Mouse (Mus musculus): ENCODE data around the gene Ccdc186. TPM values are rescaled to one million over a fixed set of nuclear protein-coding genes. Genes with fewer than 3 reads are reported as not detected.
"Not testable (repeated sequence)": the region's sequence is repeated elsewhere in the genome, so short reads cannot be mapped to it uniquely, and the experiment has no call there.

Gene Ccdc186
- polyA plus RNA-seq, 1 experiment from 2014 or later = 28.4 TPM

DNA sequence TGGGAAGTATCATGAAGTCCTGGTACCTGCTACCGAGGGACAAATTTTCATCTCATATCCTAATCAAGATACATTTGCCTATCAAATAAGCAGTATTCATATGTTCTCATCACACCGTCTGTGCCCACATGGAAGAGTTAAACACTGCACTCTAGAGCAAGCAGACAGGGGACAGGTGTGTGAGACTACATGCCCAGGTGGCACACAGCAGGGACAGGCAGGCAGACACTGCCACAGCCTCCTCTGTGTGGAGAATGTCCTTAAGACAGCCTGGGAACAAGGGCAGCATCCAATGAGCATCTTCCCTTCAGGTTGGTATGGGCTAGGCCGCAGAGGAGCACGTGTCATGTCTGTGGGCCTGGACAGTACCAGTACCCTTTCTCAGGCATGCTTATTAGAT lies 59.3 kb downstream of the Ccdc186 start:
- Histone ChIP-seq H3K4me3 (replicated peaks; ENCODE audit: low read length) (no peak overlapping the region), H3K36me3 (ENCODE audit: control insufficient read depth, insufficient read depth) (no peaks in the 10 kb centered on the region), H3K9me3 (ENCODE audit: control insufficient read depth, low read length) (no peaks in the 10 kb centered on the region), H3K27ac (ENCODE audit: low read length) (no peak overlapping the region), H3K4me2 (ENCODE audit: low read length) (no peak overlapping the region), H3K9ac (replicated peaks; ENCODE audit: low read depth, low read length) (no peak overlapping the region), H3K4me1 (replicated peaks; ENCODE audit: control insufficient read depth, insufficient read depth, low read length) (no peaks in the 10 kb centered on the region), H3K27me3 (replicated peaks; ENCODE audit: control insufficient read depth, insufficient read depth, low read length) (no peaks in the 10 kb centered on the region)
- no peak for ATAC-seq
- WGBS = 93% methylated on average over 4 of the region's 4 CpGs

DNA sequence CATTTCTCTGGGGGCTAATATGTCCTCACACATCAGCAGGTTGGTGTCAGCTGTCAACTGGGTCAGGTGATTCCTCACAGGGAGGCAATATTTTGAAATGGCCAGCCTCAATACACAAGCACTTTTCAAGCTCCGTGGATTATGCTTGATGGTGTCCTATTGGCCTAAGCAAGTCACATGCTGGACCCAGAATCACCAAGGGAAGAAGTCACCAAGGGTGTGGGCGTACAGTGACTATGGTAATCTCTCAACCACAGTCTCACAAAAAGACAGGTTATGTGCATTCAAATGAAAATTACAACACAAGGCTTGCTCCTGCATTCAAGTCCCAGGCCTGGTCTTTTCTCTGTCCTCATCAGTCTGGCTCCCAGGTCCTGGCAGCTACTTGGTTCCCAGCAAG lies 60.3 kb downstream of the Ccdc186 start:
- Histone ChIP-seq H3K27me3 (replicated peaks; ENCODE audit: control insufficient read depth, insufficient read depth, low read length) (no peaks in the 10 kb centered on the region), H3K4me1 (replicated peaks; ENCODE audit: control insufficient read depth, insufficient read depth, low read length) (no peaks in the 10 kb centered on the region), H3K9ac (replicated peaks; ENCODE audit: low read depth, low read length) (no peak overlapping the region), H3K4me3 (replicated peaks; ENCODE audit: low read length) (no peak overlapping the region), H3K9me3 (ENCODE audit: control insufficient read depth, low read length) (no peaks in the 10 kb centered on the region), H3K36me3 (ENCODE audit: control insufficient read depth, insufficient read depth) (no peaks in the 10 kb centered on the region), H3K27ac (ENCODE audit: low read length) (no peak overlapping the region), H3K4me2 (ENCODE audit: low read length) (no peak overlapping the region)
- 90% methylated on average over 2 of the region's 2 CpGs for WGBS
- ATAC-seq = no peak

DNA sequence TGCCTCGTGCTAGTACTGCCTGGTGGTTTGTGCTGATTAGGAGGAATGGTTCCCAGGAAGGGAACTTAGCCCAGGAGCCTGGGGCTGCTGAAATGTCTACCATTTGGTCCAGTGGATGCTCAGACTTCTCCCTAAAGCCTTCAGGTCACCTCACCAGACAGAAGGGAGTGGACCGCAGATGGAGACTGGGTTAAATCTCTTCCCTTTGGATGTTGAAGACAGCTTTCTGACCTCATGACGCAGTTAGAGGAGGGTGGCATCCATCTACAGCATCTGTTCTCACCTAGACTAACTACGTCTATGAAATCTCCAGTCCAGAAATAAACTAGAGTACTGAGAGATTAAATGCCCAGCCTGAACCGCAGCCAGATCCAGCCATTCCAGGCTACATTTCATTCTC lies 60.9 kb downstream of the Ccdc186 start:
- Histone ChIP-seq H3K27me3 (replicated peaks; ENCODE audit: control insufficient read depth, insufficient read depth, low read length) (no peaks in the 10 kb centered on the region), H3K4me3 (replicated peaks; ENCODE audit: low read length) (no peak overlapping the region), H3K27ac (ENCODE audit: low read length) (no peak overlapping the region), H3K9me3 (ENCODE audit: control insufficient read depth, low read length) (no peaks in the 10 kb centered on the region), H3K4me2 (ENCODE audit: low read length) (no peak overlapping the region), H3K9ac (replicated peaks; ENCODE audit: low read depth, low read length) (no peak overlapping the region), H3K36me3 (ENCODE audit: control insufficient read depth, insufficient read depth) (no peaks in the 10 kb centered on the region), H3K4me1 (replicated peaks; ENCODE audit: control insufficient read depth, insufficient read depth, low read length) (no peaks in the 10 kb centered on the region)
- 94% methylated on average over 5 of the region's 5 CpGs for WGBS
- ATAC-seq = no peak

DNA sequence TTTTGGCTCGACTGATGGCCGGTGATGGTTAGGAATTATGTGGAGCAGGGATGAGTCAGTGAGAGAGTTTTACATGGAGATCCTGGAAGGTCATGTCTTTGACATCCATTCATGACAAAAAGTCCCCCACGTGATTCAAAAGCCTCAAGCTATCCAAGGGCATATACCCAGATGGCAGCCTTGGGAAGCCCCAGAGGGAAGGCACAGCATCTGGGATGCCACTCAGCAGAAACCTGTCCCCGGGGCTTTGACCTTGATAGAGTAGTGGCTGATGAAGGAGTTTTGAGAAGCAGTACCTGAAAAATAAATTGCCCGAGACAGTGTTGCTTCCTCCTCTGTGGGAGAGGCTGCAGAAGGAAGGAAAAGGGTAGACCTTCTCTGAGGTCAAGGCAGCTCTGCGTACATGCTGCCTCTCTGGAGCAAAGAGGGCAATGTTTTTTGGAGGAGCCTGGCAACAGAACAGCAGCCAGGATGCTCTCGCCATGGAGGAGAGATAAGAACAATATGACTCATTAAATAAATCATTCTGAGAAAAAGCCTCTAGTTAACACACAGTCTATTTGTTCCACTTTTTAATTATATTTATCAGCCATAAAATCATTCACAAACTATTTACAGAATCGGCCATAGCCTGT lies 61.6 kb downstream of the Ccdc186 start:
- no peak overlapping the region for H3K4me2 ChIP-seq (ENCODE audit: low read length)
- ATAC-seq = no peak
- no peak overlapping the region for H3K4me3 ChIP-seq (replicated peaks; ENCODE audit: low read length)
- no peaks in the 10 kb centered on the region for H3K4me1 ChIP-seq (replicated peaks; ENCODE audit: control insufficient read depth, insufficient read depth, low read length)
- no peaks in the 10 kb centered on the region for H3K36me3 ChIP-seq (ENCODE audit: control insufficient read depth, insufficient read depth)
- no peaks in the 10 kb centered on the region for H3K9me3 ChIP-seq (ENCODE audit: control insufficient read depth, low read length)
- 92% methylated on average over 8 of the region's 8 CpGs for WGBS
- no peak overlapping the region for H3K27ac ChIP-seq (ENCODE audit: low read length)
- H3K9ac ChIP-seq (replicated peaks; ENCODE audit: low read depth, low read length) = no peak overlapping the region
- no peaks in the 10 kb centered on the region for H3K27me3 ChIP-seq (replicated peaks; ENCODE audit: control insufficient read depth, insufficient read depth, low read length)

DNA sequence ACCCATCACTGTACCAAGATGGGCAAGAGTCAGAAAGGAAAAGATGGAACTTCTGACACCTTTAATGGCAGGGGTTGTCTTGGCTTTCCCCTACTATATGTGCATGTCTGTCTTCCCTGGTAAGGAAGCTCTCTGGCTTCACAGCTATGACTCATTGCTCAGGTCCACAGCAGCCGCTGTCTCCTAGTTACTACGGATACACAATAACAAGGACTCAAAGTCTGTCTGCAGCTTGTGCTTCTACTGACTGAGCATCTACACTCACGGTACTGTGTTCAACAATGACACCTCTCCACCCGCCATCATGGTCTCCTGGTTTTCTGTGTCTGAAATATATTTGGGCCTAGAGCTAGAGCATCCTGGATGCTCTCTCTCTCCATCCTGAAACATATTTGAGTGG lies 62.2 kb downstream of the Ccdc186 start:
- no peak overlapping the region for H3K27ac ChIP-seq (ENCODE audit: low read length)
- no peak overlapping the region for H3K4me2 ChIP-seq (ENCODE audit: low read length)
- no peaks in the 10 kb centered on the region for H3K36me3 ChIP-seq (ENCODE audit: control insufficient read depth, insufficient read depth)
- H3K4me1 ChIP-seq (replicated peaks; ENCODE audit: control insufficient read depth, insufficient read depth, low read length) = no peaks in the 10 kb centered on the region
- WGBS = 90% methylated on average over 4 of the region's 4 CpGs
- no peak for ATAC-seq
- H3K27me3 ChIP-seq (replicated peaks; ENCODE audit: control insufficient read depth, insufficient read depth, low read length) = no peaks in the 10 kb centered on the region
- H3K9ac ChIP-seq (replicated peaks; ENCODE audit: low read depth, low read length) = no peak overlapping the region
- H3K9me3 ChIP-seq (ENCODE audit: control insufficient read depth, low read length) = no peaks in the 10 kb centered on the region
- no peak overlapping the region for H3K4me3 ChIP-seq (replicated peaks; ENCODE audit: low read length)

DNA sequence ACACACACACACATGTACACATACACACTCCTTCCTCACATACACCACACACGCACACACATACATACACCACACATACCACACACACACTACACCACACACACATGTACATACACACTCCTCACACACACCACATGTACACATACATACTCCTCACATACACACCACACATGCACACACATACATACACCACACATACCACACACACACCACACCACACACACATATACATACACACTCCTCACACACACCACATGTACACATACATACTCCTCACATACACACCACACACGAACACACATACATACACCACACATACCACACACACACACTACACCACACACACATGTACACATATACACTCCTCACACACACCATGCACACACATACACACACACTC lies 63.7 kb downstream of the Ccdc186 start:
- H3K9me3 ChIP-seq (ENCODE audit: control insufficient read depth, low read length) = no peaks in the 10 kb centered on the region
- no peaks in the 10 kb centered on the region for H3K36me3 ChIP-seq (ENCODE audit: control insufficient read depth, insufficient read depth)
- no peaks in the 10 kb centered on the region for H3K4me1 ChIP-seq (replicated peaks; ENCODE audit: control insufficient read depth, insufficient read depth, low read length)
- no peak overlapping the region for H3K4me3 ChIP-seq (replicated peaks; ENCODE audit: low read length)
- H3K27ac ChIP-seq (ENCODE audit: low read length) = no peak overlapping the region
- no peak overlapping the region for H3K9ac ChIP-seq (replicated peaks; ENCODE audit: low read depth, low read length)
- H3K27me3 ChIP-seq (replicated peaks; ENCODE audit: control insufficient read depth, insufficient read depth, low read length) = no peaks in the 10 kb centered on the region
- 98% methylated on average over 2 of the region's 2 CpGs for WGBS
- no peak overlapping the region for H3K4me2 ChIP-seq (ENCODE audit: low read length)
- no peak for ATAC-seq

DNA sequence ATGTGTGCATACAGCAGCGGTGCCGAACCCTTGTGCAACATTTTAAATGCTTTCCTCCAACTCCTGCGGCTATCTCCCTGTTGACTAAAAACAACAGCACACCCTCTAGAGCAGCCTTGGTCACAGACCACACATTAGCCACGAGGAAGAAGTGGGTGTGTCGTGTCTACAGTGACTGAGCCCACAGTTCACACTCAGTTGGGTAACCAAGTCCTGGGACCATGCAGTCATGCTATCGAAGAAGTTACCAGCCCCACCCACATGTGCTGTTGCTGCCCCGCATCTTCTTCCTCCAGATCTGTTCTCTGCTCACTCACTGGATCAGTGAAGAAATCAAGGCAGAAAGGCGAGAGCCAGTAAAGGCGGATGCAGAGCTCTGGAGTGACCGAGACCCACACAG lies 65.6 kb downstream of the Ccdc186 start:
- Histone ChIP-seq H3K9me3 (ENCODE audit: control insufficient read depth, low read length) (no peaks in the 10 kb centered on the region), H3K4me1 (replicated peaks; ENCODE audit: control insufficient read depth, insufficient read depth, low read length) (no peaks in the 10 kb centered on the region; the same call in 1 of the 2 replicates), H3K36me3 (ENCODE audit: control insufficient read depth, insufficient read depth) (no peaks in the 10 kb centered on the region), H3K4me3 (replicated peaks; ENCODE audit: low read length) (no peak overlapping the region), H3K9ac (replicated peaks; ENCODE audit: low read depth, low read length) (no peak overlapping the region), H3K27ac (ENCODE audit: low read length) (no peak overlapping the region), H3K4me2 (ENCODE audit: low read length) (no peak overlapping the region), H3K27me3 (replicated peaks; ENCODE audit: control insufficient read depth, insufficient read depth, low read length) (no peaks in the 10 kb centered on the region)
- ATAC-seq = no peak
- WGBS = 90% methylated on average over 10 of the region's 10 CpGs

DNA sequence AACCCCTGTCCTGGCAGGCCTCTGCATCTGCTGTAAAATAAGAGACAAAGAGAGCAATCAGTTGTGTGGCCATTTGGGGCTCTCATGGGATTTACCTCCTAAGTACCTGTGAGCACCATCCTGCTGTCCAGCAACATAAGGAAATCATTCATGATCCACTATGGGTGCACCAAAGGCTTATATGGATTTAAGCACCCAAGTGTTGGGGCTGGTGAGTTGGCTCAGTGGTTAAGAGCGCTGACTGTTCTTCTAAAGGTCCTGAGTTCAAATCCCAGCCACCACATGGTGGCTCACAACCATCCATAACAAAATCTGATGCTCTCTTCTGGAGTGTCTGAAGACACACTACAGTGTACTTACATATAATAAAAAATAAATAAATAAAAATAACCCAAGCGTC lies 67.5 kb downstream of the Ccdc186 start:
- not testable (repeated sequence) for H3K4me2 ChIP-seq (ENCODE audit: low read length); H3K4me3 ChIP-seq (replicated peaks; ENCODE audit: low read length); H3K9me3 ChIP-seq (ENCODE audit: control insufficient read depth, low read length); H3K27me3 ChIP-seq (replicated peaks; ENCODE audit: control insufficient read depth, insufficient read depth, low read length); H3K4me1 ChIP-seq (replicated peaks; ENCODE audit: control insufficient read depth, insufficient read depth, low read length); ATAC-seq; H3K27ac ChIP-seq (ENCODE audit: low read length); H3K36me3 ChIP-seq (ENCODE audit: control insufficient read depth, insufficient read depth); H3K9ac ChIP-seq (replicated peaks; ENCODE audit: low read depth, low read length)
- WGBS = 92% methylated on average over 2 of the region's 2 CpGs

DNA sequence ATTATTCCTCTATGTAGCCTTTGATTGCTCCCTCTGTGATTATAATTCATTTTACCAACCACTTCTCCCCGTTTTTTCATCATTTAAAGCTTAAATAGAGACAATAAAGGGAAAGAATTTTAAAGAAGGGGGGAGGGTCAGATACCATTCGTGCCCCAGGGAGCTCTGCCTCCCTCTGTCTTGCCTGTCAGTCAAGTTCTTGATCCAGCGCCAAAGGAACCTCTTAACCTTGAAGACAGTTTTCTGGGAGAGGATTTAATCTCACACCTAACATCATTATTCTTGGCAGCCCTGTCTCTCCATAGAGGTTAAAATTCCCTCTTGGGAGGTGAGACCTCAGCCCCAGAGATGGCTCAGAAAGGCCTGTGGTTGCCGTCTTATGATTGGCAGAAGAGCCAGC lies 71.3 kb downstream of the Ccdc186 start:
- no peaks in the 10 kb centered on the region for H3K9me3 ChIP-seq (ENCODE audit: control insufficient read depth, low read length)
- WGBS = 16% methylated on average over 4 of the region's 4 CpGs
- H3K36me3 ChIP-seq (ENCODE audit: control insufficient read depth, insufficient read depth) = no peaks in the 10 kb centered on the region
- no peaks in the 10 kb centered on the region for H3K27me3 ChIP-seq (replicated peaks; ENCODE audit: control insufficient read depth, insufficient read depth, low read length)
- H3K9ac ChIP-seq (replicated peaks; ENCODE audit: low read depth, low read length) = no peak overlapping the region
- H3K27ac ChIP-seq (ENCODE audit: low read length) = no peak overlapping the region
- no peaks in the 10 kb centered on the region; the same call in 1 of the 2 replicates for H3K4me1 ChIP-seq (replicated peaks; ENCODE audit: control insufficient read depth, insufficient read depth, low read length)
- H3K4me3 ChIP-seq (replicated peaks; ENCODE audit: low read length) = no peak overlapping the region
- ATAC-seq = peak; percentile 61
- H3K4me2 ChIP-seq (ENCODE audit: low read length) = no peak overlapping the region

DNA sequence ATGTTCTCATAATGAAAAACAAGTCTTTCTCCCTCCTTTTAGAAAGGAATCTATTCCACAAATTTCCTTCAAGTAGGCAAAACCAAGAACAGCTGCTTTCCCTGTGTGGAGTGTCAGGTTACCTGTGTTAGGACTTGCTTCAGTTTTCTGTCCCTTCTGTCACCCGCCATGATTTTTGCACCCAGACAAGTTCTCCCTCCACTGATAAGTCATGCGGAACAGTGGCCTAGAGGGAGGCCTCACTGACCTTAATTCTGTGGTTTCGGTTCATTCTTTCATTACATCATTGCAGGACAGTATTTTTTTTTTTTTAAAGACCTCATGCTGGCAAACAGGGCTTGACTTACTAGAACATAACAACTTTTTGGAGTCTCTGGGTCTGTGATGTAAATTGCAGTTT lies 72.6 kb downstream of the Ccdc186 start:
- no peaks in the 10 kb centered on the region for H3K36me3 ChIP-seq (ENCODE audit: control insufficient read depth, insufficient read depth)
- H3K9ac ChIP-seq (replicated peaks; ENCODE audit: low read depth, low read length) = no peak overlapping the region
- H3K4me2 ChIP-seq (ENCODE audit: low read length) = no peak overlapping the region
- H3K4me1 ChIP-seq (replicated peaks; ENCODE audit: control insufficient read depth, insufficient read depth, low read length) = peaks cover 7% of the 10 kb centered on the region
- ATAC-seq = no peak
- H3K4me3 ChIP-seq (replicated peaks; ENCODE audit: low read length) = no peak overlapping the region
- H3K27ac ChIP-seq (ENCODE audit: low read length) = no peak overlapping the region
- 62% methylated on average over 3 of the region's 3 CpGs for WGBS
- H3K9me3 ChIP-seq (ENCODE audit: control insufficient read depth, low read length) = no peaks in the 10 kb centered on the region
- H3K27me3 ChIP-seq (replicated peaks; ENCODE audit: control insufficient read depth, insufficient read depth, low read length) = no peaks in the 10 kb centered on the region

Data from forebrain, embryonic 16.5 days (tissue).